ENCODE assay signal across 21 mouse cellular contexts in the genomic region with DNA sequence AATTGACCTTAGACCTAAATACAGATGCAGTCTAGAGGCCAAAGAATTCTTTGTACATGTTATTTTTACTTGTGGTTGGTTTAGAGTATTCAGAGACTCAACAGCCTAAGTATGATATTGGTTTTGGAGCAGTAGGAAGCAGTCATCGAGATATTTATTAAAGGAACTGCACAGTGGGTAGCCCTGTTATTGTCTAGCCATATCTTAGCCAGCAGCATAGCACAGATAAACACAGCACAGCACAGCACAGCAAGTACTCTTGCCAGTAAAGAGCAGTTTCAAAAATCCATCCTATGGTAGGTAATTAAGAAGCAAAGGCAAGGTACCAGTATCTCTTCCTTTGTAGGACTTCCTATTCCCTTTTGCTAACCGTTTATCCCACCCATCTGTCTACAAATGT.
"Had no signal": no experiment of that assay in that cellular context is flagged by ENCODE, and none has a peak within 500 bp of the region (broad histone marks: within the 10 kb centered on the region; RNA-seq: fewer than 3 reads in every experiment).

No protein-coding gene starts in this region.

- H3K9ac ChIP-seq: lung, embryonic 15.5 days; midbrain, embryonic 13.5 days; neural tube, embryonic 13.5 days; neural tube, embryonic 15.5 days; stomach, embryonic 15.5 days had no signal

- H3K4me3 ChIP-seq: lung, embryonic 15.5 days; midbrain, embryonic 13.5 days; myocyte; neural tube, embryonic 13.5 days; neural tube, embryonic 15.5 days; stomach, embryonic 15.5 days had no signal

- DNase-seq: lung, adult 2 months; lung, postnatal 14 days; lung, postnatal 36 days; retina, postnatal 1 day; right cerebral cortex, adult 18-20 months; right cerebral cortex, postnatal 25 days; right cerebral cortex, postnatal 4 days; thymus, adult 2 months; thymus, postnatal 25 days; thymus, postnatal 4 days had no signal

- H3K27me3 ChIP-seq: lung, embryonic 15.5 days; midbrain, embryonic 13.5 days; neural tube, embryonic 13.5 days; neural tube, embryonic 15.5 days; stomach, embryonic 15.5 days had no signal

- ATAC-seq: lung, postnatal 0 days; midbrain, embryonic 13.5 days; midbrain, embryonic 16.5 days had no signal

- H3K9me3 ChIP-seq: lung, embryonic 15.5 days; midbrain, embryonic 13.5 days; neural tube, embryonic 13.5 days; neural tube, embryonic 15.5 days; stomach, embryonic 15.5 days had no signal

- H3K4me2 ChIP-seq: lung, embryonic 15.5 days; midbrain, embryonic 11.5 days; midbrain, embryonic 13.5 days; neural tube, embryonic 13.5 days; neural tube, embryonic 15.5 days; stomach, embryonic 15.5 days had no signal

- H3K27ac ChIP-seq: lung, embryonic 15.5 days; macrophage; midbrain, embryonic 13.5 days; neural tube, embryonic 13.5 days; neural tube, embryonic 15.5 days; stomach, embryonic 15.5 days; stomach, postnatal 0 days had no signal

- H3K4me1 ChIP-seq: lung, embryonic 15.5 days; midbrain, embryonic 13.5 days; neural tube, embryonic 13.5 days; neural tube, embryonic 15.5 days; stomach, embryonic 15.5 days had no signal

- H3K36me3 ChIP-seq: midbrain, embryonic 13.5 days; neural tube, embryonic 13.5 days; neural tube, embryonic 15.5 days had no signal
